Mouse (Mus musculus): Measurements from ENCODE around the gene Olfr494.

The Olfr494 gene

DNA sequence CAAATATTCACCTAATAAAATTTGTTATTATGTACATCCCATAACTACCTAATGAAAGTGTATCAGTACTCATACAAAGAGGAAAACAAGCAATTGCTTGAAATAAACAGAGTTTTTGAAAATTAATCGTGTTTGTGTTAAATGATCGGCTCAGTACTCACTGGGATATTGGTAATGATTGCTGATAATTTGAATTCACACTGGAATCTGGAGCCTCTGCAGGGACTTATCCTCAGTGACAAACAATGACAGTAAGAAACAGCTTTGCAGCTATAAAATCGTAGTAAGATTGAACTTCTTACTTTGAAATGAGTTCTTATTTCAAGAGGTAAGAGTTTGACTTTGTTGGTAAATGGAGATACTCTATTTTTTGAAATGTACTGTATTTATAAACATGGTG is at the start of gene Olfr494:
Gene Olfr494 (plus strand): TSS at position 301 of the 400 bp plus-strand sequence.
- in situ Hi-C loops (cut with MboI, MseI): no loop called here

DNA sequence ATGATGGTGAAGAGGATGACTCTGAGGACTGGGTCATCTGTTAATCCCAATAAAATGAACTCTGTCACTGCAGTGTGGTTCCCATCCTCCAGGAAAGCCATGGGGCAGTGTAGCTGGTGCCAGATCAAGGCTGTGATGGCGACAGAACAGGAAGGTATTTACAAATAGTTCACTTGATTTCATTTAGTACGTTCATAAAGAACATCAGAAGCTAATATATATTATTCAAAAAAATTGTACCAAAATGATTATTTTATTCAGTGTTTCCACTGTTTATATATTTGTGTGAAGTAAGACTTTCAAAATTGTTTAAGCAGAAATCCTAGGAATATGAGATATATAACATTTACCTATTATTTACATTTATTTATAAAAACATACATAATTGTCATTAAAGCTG is 41.6 kb upstream of the Olfr494 start, which contains the start of gene Olfr492:
Gene Olfr492 (minus strand): TSS at position 101 of the 400 bp plus-strand sequence.
- in situ Hi-C loops (cut with MboI, MseI): no loop called here

DNA sequence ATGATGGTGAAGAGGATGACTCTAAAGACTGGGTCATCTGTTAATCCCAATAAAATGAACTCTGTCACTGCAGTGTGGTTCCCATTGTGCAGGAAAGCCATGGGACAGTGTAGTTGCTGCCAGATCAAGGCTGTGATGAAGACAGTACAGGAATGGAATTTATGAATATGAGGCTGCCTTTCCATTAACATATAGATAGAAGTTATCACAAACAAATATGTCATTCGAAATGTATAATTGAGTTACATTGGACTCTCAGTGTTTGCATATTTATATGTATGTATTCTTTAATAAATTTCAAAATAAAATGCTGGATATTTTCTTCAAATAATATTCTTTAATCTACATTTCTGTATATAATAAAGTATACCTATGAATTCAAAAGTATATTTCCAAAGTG is 18.3 kb upstream of the Olfr494 start, which contains the start of gene Olfr493:
Gene Olfr493 (minus strand): TSS at position 101 of the 400 bp plus-strand sequence.
- in situ Hi-C loops (cut with MboI, MseI): no loop called here

DNA sequence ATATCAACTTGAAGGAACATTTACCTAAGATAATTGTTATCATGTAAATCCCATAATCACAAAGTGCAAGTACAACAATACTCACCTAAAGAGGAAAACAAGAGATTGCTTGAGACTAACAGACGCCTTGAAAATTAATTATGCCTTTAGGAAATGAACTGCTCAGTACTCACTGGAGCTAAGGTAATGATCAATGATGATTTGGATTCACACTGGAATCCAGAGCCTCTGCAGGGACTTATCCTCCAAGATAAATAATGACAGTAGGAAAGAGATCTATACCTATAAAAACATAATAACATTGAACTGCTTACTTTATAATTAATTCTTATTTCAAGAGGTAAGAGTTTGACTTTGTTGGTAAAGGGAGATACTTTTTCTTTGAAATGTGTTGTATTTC is 27.7 kb downstream of the Olfr494 start, which contains the start of gene Olfr495:
Gene Olfr495 (plus strand): TSS at position 301 of the 400 bp plus-strand sequence.
- in situ Hi-C loops (cut with MboI, MseI): no loop called here
